Mouse (Mus musculus) bone marrow macrophage, adult 2 months (primary cell): Measurements from ENCODE around the gene St8sia1.

Source experiments
- CTCF ChIP-seq: IDR thresholded peaks from 2 replicates; pipeline ENCODE4 v1.5.1; 2012; ENCODE audit warnings: low read depth, mild to moderate bottlenecking, low read length, moderate library complexity
- POLR2A ChIP-seq: IDR thresholded peaks from 2 replicates; pipeline ENCODE4 v1.6.1; 2012; ENCODE audit warnings: mild to moderate bottlenecking, low read depth, low read length, borderline replicate concordance

DNA sequence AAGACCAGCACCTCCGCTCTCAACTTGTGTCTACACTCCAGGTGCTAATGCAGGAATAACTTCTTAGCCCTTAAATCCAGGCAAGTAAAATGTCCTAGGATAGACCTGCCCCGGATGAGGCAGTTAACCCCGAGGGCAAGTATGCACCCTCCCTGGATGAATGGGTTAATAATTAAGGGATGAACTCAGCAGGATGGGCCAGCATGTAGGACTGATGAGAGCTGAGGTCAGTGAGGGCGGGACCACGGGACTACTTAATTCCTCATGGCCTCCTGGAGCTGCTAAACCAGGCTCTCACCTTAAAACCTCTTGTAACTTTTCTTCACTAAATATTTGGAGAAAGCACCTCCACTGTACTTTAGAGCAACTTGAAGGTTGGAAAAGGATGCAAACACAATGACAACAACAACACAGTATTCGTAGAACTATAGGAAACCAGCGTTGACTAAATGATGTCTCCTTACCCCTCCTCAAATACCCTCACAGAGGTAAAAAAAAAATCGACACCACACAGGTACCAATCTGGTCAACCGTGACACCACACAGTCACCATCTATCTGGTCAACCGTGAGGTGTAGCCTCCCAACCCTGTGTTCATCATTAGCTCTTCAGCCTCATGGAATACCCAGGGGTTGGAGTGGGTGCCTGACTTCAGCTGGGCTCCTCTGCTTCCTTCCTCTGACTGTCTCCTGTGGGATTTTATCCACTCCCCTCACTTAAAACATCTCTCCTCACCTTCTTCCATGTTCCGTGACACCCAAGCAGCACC lies 90.3 kb downstream of the St8sia1 start:
- no peak for TF ChIP-seq CTCF
- TF ChIP-seq POLR2A: no peak
